Mouse (Mus musculus): ENCODE measurements around the gene Mrpl33. TPM values are rescaled to one million over a fixed set of nuclear protein-coding genes. Genes with fewer than 3 reads are reported as not detected.

Mrpl33 gene
- polyA plus RNA-seq, 1 experiment from 2014 or later = 254 TPM

DNA sequence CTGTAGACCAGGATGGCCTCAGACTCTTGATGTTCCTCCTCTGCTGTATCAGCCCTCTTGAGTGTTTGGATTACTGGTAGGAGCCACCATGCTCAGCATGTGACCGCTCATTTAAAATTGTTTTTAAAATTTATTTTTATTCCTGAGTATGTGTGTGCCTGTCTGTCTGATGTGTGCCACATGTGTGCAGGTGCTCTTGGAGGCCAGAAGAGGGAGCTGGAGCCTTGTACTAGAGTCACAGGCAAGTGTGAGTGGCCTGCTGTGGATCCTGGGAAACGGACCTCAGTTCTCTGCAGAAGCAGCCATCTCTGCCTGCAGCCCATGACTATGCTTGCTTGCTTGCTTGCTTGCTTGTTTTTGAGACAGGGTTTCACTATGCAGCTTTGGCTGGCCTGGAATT lies 2.4 kb downstream of the Mrpl33 start:
- Histone ChIP-seq H3K4me1 (peaks cover 18% of the 10 kb centered on the region), H3K9me3 (replicated peaks) (no peaks in the 10 kb centered on the region), H3K36me3 (no peaks in the 10 kb centered on the region), H3K27ac (no peak overlapping the region), H3K4me3 (no peak overlapping the region), H3K27me3 (ENCODE audit: low read depth, poor library complexity, severe bottlenecking) (peaks cover 12% of the 10 kb centered on the region)
- WGBS = 86% methylated on average over 2 of the region's 2 CpGs
- no peak for DNase-seq (ENCODE audit: low spot score)

DNA sequence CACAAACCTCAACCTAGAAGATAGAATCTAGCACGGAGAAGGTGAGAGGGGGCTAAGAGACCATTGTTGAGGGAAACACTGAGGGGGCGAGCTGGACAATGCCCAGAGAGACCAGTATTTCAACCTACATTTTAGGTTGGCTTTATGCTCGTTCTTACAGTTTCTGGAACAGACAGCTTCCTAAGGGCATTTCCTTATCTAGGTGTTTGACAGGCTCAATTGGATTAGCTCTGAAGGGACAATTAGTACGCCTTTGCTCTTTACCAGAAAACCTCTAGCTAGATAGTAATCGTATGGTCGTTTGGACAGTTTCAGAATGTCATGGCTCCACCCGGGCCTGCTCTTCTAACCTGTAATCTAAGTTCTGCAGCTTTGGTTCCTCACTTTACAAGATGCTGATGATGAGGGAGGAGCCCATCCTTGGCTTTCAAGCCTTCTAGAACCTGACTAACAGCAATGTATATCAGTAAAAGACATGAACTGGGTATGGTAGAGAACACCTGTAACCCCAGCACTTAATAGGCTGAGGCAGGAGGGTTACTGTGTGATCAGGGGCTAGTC lies 4.5 kb downstream of the Mrpl33 start:
- WGBS = 86% methylated on average over 7 of the region's 7 CpGs
- H3K27me3 ChIP-seq (ENCODE audit: low read depth, poor library complexity, severe bottlenecking) = peaks cover 12% of the 10 kb centered on the region
- H3K27ac ChIP-seq = no peak overlapping the region
- no peak for DNase-seq (ENCODE audit: low spot score)
- H3K4me3 ChIP-seq = no peak overlapping the region
- no peaks in the 10 kb centered on the region for H3K9me3 ChIP-seq (replicated peaks)
- no peaks in the 10 kb centered on the region for H3K36me3 ChIP-seq
- H3K4me1 ChIP-seq = peaks cover 11% of the 10 kb centered on the region

DNA sequence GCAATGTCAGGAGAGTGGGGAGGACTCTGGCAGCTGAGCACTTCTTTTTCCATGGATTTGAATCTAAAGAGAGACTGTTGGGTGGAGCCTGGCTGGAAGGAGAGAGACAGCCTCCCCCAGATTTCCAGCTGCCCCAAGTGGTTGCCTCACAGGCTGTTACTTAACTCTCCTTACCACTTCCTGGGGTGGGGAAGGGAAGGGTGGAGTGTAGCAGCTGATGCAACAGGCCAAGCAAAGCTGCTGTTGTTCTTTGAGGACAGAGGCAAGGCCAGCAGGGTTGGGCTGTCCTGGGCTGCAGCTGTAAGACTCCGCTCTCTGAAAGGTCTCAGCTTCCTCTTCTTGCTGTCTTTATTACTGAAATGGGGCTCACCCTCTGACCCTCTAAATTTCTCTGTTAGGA lies 5.6 kb downstream of the Mrpl33 start:
- 100% methylated on average over 1 of the region's 1 CpGs for WGBS
- 0 out of 2 replicates have a peak, but pooled peaks cover 2% of the 10 kb centered on the region for H3K4me1 ChIP-seq
- no peak for DNase-seq (ENCODE audit: low spot score)
- H3K27me3 ChIP-seq (ENCODE audit: low read depth, poor library complexity, severe bottlenecking) = peaks cover 10% of the 10 kb centered on the region
- no peak overlapping the region for H3K4me3 ChIP-seq
- H3K9me3 ChIP-seq (replicated peaks) = no peaks in the 10 kb centered on the region
- H3K36me3 ChIP-seq = no peaks in the 10 kb centered on the region
- H3K27ac ChIP-seq = no peak overlapping the region

DNA sequence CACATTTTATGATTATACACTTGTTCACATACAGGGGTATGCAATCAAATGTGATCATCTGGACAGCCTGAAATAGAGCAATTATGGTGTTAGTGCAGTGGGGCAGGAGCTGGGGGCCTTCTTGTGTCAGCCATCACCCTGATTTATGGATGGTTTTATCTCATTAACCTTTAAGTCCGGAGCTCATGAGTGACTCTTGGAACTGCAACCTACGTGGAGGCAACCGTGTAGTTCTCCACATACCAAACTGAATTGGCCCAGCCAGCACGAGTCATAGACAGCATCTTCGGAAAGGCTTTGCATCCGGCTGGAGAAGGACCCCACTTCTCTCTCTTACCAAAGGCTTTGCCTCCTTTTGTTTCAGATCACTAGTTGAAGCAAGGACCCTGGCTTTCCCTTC lies 7.0 kb downstream of the Mrpl33 start:
- H3K9me3 ChIP-seq (replicated peaks) = no peaks in the 10 kb centered on the region
- H3K36me3 ChIP-seq = no peaks in the 10 kb centered on the region
- H3K27me3 ChIP-seq (ENCODE audit: low read depth, poor library complexity, severe bottlenecking) = no peaks in the 10 kb centered on the region
- WGBS = 76% methylated on average over 6 of the region's 6 CpGs
- H3K4me1 ChIP-seq = 0 out of 2 replicates have a peak, but pooled peaks cover 2% of the 10 kb centered on the region
- no peak overlapping the region for H3K4me3 ChIP-seq
- no peak overlapping the region for H3K27ac ChIP-seq
- DNase-seq (ENCODE audit: low spot score) = no peak

DNA sequence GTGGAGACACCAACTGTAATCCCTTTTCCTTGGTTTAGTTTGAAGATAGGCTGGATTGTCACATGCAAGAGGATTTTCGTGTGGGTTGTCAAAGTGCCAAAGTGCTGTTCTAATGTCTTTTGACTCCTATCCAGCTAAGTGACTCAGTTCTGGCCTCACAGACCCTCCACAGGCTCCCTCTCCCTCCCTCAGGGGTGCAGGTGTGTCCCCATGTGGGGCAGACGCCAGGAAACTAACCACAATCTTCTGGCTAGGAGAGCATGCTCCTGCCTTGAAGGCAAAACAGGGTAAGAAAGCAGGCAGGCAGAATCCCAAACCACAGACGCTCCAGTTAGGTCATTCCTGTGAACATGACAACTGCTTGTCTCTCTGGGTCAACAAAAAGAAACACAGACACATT lies 9.4 kb downstream of the Mrpl33 start:
- Histone ChIP-seq H3K4me3 (no peak overlapping the region), H3K36me3 (no peaks in the 10 kb centered on the region), H3K9me3 (replicated peaks) (no peaks in the 10 kb centered on the region), H3K4me1 (0 out of 2 replicates have a peak, but pooled peaks cover 2% of the 10 kb centered on the region), H3K27ac (no peak overlapping the region), H3K27me3 (ENCODE audit: low read depth, poor library complexity, severe bottlenecking) (no peaks in the 10 kb centered on the region)
- no peak for DNase-seq (ENCODE audit: low spot score)
- 68% methylated on average over 3 of the region's 3 CpGs for WGBS

DNA sequence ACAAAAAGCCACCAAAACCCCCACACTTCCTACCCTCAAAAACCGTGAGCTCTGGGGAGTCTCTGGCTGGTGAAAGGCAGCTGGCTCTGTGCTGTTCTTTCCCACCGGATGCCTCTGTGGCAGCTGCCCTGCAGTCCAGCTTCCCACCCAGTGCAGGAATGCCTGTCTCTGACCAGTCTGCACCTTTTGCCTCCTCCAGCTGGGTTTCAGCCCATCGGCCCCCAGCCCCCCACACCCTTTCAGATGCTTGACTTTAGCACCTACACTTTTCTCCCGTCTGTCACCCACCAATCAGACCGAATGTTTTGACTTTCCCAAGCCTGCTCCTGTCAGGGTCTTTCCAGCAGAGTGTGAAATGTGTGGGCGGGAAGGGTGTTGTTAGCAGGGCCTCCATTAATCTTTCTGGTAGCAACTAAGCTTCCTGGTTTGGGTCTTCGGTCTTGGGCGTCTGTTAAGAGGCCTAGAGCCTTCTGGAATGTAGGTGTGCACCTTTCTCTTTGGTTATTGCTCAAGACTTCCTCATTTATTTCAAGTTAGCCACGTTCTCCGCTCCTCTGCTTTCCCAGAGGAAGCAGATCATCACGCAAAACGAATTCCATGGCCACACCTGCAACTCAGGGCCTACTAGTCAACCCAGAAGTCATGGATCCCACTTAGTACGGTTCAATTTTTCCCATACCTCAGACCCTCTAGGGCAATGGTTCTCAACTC lies 13.8 kb downstream of the Mrpl33 start:
- no peak overlapping the region for H3K27ac ChIP-seq
- peaks cover 6% of the 10 kb centered on the region for H3K36me3 ChIP-seq
- H3K4me1 ChIP-seq = peaks cover 10% of the 10 kb centered on the region
- no peaks in the 10 kb centered on the region for H3K9me3 ChIP-seq (replicated peaks)
- WGBS = 52% methylated on average over 13 of the region's 13 CpGs
- H3K4me3 ChIP-seq = no peak overlapping the region
- no peak for DNase-seq (ENCODE audit: low spot score)
- H3K27me3 ChIP-seq (ENCODE audit: low read depth, poor library complexity, severe bottlenecking) = no peaks in the 10 kb centered on the region

DNA sequence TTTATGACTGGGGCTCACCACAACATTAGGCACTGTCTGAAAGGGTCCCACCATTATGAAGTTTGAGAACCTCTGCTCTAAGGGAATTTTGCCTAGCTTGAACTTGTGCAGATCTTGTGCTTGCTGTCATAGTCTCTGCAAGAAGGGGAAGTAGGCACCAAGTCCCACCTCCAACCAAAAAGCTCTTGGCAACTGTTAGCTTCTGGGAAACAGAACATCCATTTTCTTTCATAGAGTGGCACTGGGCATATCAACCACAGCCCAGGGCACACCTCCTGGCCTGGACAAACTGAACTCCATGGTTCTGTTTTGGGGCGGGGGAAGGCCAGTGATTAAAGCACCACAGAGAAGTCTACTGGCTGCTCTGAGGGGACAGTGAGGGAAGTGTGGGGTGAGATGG lies 14.5 kb downstream of the Mrpl33 start:
- no peaks in the 10 kb centered on the region for H3K9me3 ChIP-seq (replicated peaks)
- no peak overlapping the region for H3K27ac ChIP-seq
- no peak for DNase-seq (ENCODE audit: low spot score)
- peaks cover 12% of the 10 kb centered on the region for H3K36me3 ChIP-seq
- no peaks in the 10 kb centered on the region for H3K27me3 ChIP-seq (ENCODE audit: low read depth, poor library complexity, severe bottlenecking)
- H3K4me3 ChIP-seq = no peak overlapping the region
- H3K4me1 ChIP-seq = peaks cover 10% of the 10 kb centered on the region
- 88% methylated on average over 1 of the region's 1 CpGs for WGBS

DNA sequence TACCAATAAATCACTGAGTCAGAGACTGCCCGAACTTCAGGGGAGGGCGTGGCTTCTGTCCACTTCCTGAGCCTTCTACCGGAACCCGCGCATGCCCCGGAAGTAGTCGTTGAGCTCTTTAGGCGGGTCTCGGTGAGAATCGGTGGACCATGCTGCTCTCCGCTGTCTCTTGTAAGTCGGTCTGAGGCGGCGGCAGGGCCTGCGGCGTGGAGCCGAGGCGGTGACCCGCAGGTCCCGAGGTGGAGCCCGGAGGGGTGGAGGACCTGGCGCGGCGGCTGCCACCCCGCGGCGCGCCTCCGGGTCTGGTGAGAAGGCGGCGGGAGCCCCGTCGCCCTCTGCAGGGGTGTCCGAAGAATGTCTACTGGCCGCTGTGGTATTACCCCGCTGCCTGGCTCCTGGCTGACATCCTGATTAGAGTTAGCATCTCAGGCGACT lies 17.1 kb downstream of the Mrpl33 start:
- no peaks in the 10 kb centered on the region for H3K27me3 ChIP-seq (ENCODE audit: low read depth, poor library complexity, severe bottlenecking)
- peaks cover 39% of the 10 kb centered on the region for H3K36me3 ChIP-seq
- WGBS = 0% methylated on average over 37 of the region's 37 CpGs
- H3K4me3 ChIP-seq = peak overlapping the region; percentile 92
- DNase-seq (ENCODE audit: low spot score) = peak; percentile 92
- H3K27ac ChIP-seq = peak overlapping the region; percentile 98
- H3K9me3 ChIP-seq (replicated peaks) = no peaks in the 10 kb centered on the region
- H3K4me1 ChIP-seq = peaks cover 10% of the 10 kb centered on the region

DNA sequence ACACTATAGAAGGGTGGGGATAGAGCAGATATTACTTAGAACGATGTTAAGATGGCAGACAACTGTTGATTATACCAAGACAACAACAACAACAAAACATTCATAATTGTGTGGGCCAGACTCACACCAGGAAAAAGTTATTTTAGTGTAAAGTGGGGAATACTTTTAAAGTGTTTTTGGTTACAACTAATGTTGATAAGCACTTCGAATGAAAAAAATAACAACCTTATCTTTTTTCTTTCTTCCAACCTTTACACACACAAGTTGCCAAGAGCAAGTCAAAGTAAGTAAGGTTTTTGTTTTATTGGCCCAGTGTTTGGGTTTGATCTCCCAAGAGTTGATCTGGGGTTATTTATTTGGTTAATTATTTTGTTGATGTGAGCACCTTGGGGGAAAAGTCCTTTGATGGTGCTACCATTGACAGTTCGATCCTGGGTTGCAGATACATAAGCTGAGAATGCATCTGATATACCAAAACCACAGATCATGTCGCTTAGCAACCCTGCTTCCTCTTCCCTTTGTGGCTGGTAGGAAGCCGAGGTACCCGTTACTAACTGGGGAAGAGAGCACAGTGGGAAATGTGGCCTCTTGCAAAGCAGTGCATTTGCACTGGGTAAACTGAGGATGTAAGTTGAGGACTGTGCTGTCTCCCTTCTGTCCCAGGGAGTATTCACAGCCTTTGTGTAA lies 17.7 kb downstream of the Mrpl33 start:
- H3K36me3 ChIP-seq = peaks cover 45% of the 10 kb centered on the region
- peaks cover 10% of the 10 kb centered on the region for H3K4me1 ChIP-seq
- WGBS = 54% methylated on average over 6 of the region's 6 CpGs
- DNase-seq (ENCODE audit: low spot score) = no peak
- peak overlapping the region; percentile 98 for H3K27ac ChIP-seq
- H3K9me3 ChIP-seq (replicated peaks) = no peaks in the 10 kb centered on the region
- H3K4me3 ChIP-seq = peak overlapping the region; percentile 92
- H3K27me3 ChIP-seq (ENCODE audit: low read depth, poor library complexity, severe bottlenecking) = no peaks in the 10 kb centered on the region

DNA sequence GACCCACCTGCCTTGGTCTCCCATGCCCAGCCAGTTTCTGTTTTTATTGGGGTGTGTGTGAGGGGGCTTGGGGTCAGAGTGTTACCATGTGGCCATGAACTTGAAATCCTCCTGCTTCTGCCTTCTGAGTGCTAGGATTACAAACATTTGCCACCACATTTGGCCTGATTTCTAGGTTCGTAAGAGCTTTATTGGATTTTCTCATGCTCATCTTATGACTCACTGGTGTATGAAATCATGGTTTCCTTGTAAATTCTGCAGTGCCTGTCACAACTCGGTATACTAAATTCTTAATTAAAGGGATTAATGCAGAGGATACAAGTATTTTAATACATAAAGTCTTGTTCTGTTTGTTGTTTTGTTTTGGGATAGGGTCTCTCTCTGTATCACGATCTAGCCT lies 23.6 kb downstream of the Mrpl33 start:
- Histone ChIP-seq H3K36me3 (peaks cover 86% of the 10 kb centered on the region), H3K4me1 (peaks cover under 1% of the 10 kb centered on the region; the same call in 1 of the 2 replicates), H3K9me3 (replicated peaks) (no peaks in the 10 kb centered on the region), H3K27ac (no peak overlapping the region), H3K4me3 (no peak overlapping the region), H3K27me3 (ENCODE audit: low read depth, poor library complexity, severe bottlenecking) (no peaks in the 10 kb centered on the region)
- DNase-seq (ENCODE audit: low spot score) = no peak
- 95% methylated on average over 3 of the region's 3 CpGs for WGBS

DNA sequence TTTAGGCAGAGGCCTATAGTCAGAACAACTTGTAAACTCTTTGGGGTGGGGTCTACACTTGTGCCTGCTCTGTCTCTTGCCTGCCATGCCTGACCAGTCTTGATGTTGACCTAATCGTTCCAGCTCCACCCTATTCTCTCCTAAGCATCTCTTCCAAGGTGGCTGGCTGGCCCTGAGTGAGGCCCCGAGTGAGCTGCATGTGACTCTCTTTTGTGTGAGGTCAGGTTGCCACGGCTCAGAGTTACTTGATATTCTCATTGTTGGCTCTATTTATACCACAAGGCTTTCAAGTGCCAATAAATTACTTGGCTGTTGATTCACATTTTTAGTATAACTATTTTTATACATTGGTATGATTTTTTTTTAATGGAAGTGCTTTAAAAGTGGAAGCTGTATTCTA lies 30.4 kb downstream of the Mrpl33 start:
- peaks cover 23% of the 10 kb centered on the region for H3K4me1 ChIP-seq
- H3K27me3 ChIP-seq (ENCODE audit: low read depth, poor library complexity, severe bottlenecking) = no peaks in the 10 kb centered on the region
- peaks cover 44% of the 10 kb centered on the region for H3K36me3 ChIP-seq
- H3K4me3 ChIP-seq = no peak overlapping the region
- peak overlapping the region; percentile 36; the same call in 1 of the 2 replicates for H3K27ac ChIP-seq
- DNase-seq (ENCODE audit: low spot score) = no peak
- no peaks in the 10 kb centered on the region for H3K9me3 ChIP-seq (replicated peaks)
- 77% methylated on average over 3 of the region's 3 CpGs for WGBS

DNA sequence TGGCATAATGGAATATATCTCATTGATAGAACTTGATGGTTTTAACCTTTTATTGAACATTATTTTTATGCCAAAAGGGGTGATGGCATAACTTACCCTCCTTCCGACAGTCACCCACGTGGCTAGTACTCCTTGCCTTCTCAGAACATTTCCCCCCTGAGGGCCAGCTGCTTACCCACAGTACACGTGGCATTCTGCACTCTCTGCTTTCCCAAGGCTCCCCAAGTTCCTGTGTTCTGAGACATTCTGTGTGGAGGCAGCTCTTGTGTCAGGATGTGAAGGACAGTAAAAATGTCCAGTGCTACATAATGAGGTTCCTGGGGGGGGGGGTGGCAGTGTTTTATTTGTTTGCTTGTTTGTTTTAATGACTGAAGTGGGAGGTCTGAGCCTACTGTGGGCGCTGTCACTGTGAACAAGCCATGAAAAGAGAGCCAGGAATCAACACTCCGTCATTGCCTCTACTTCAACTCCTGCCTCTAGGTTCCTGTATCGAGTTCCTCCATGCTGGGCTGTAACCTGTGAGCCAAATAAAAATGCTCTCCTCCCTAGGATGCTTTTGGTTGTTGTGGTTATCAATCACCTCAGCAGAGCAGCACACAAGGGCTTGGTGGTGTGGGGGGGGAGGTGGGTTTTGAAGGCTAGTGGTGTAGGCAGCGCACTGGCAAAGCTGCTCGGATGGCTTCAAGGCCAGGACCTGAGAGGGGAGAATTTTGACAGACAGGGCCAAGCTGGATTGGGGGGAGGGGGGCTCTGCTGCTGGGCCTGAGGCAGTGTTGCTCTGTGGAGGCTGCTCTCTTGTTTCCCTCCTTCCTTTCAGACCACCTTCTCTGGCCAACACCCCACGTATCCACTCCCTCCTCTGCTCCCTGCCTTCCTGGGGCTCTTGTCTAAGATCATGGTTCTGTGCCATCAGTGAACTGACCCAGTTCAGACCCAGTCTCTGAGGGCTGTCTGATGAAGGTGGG lies 31.1 kb downstream of the Mrpl33 start:
- 60% methylated on average over 9 of the region's 9 CpGs for WGBS
- H3K36me3 ChIP-seq = peaks cover 39% of the 10 kb centered on the region
- DNase-seq (ENCODE audit: low spot score) = no peak

More for the DNA sequence above, 31.1 kb downstream of the Mrpl33 start:
- Histone ChIP-seq H3K9me3 (replicated peaks) (no peaks in the 10 kb centered on the region), H3K27ac (peak overlapping the region; percentile 71), H3K4me1 (peaks cover 23% of the 10 kb centered on the region), H3K4me3 (no peak overlapping the region), H3K27me3 (ENCODE audit: low read depth, poor library complexity, severe bottlenecking) (no peaks in the 10 kb centered on the region)

All from limb, embryonic 10.5 days (tissue).